Mouse (Mus musculus): ENCODE results near the gene Ttc7b.

- TF ChIP-seq CTCF (IDR thresholded peaks at IDR 0.05; ENCODE audit: low read depth) = no peak
- TF ChIP-seq EP300 (IDR thresholded peaks at IDR 0.05; ENCODE audit: low read depth) = no peak
Observed at GRCm38 (mm10) chr12:100255441-100255949, 265.1 kb downstream of the Ttc7b start.

All from liver, postnatal 0 days (tissue).